Mouse (Mus musculus): Measurements from ENCODE around the gene Nfya. TPM values are rescaled to one million over a fixed set of nuclear protein-coding genes. Genes with fewer than 3 reads are reported as not detected.

Nfya gene
- polyA plus RNA-seq, 1 experiment from 2014 or later = 19.2 TPM

GRCm38 (mm10) chr17:48346231-48346630 is 63.5 kb downstream of the Nfya start, which contains the start of gene Trem2:
Gene Trem2, plus strand, starts transcription at chr17:48346401.
- H3K27me3 ChIP-seq (ENCODE audit: insufficient read depth, poor library complexity, severe bottlenecking) = no peaks in the 10 kb centered on the region
- H3K9me3 ChIP-seq = no peaks in the 10 kb centered on the region
- H3K4me1 ChIP-seq (replicated peaks) = no peaks in the 10 kb centered on the region
- H3K4me3 ChIP-seq = no peak within 1 kb of the TSS
- WGBS = 77% methylated on average over 5 of the region's 5 CpGs
- DNase-seq (ENCODE audit: low spot score) = no peak
- H3K36me3 ChIP-seq = no peaks in the 10 kb centered on the region
- no peak within 1 kb of the TSS for H3K27ac ChIP-seq

- Histone ChIP-seq H3K27ac (no peak overlapping the region), H3K36me3 (no peaks in the 10 kb centered on the region), H3K9me3 (no peaks in the 10 kb centered on the region), H3K27me3 (ENCODE audit: insufficient read depth, poor library complexity, severe bottlenecking) (no peaks in the 10 kb centered on the region), H3K4me1 (replicated peaks) (no peaks in the 10 kb centered on the region), H3K4me3 (no peak overlapping the region)
- DNase-seq (ENCODE audit: low spot score) = no peak
- 84% methylated on average over 4 of the region's 4 CpGs for WGBS
Measured at GRCm38 (mm10) chr17:48345824-48346223, 63.9 kb downstream of the Nfya start.

- no peaks in the 10 kb centered on the region for H3K36me3 ChIP-seq
- H3K4me1 ChIP-seq (replicated peaks) = no peaks in the 10 kb centered on the region
- DNase-seq (ENCODE audit: low spot score) = no peak
- no peaks in the 10 kb centered on the region for H3K9me3 ChIP-seq
- 88% methylated on average over 2 of the region's 2 CpGs for WGBS
- no peak overlapping the region for H3K4me3 ChIP-seq
- no peak overlapping the region for H3K27ac ChIP-seq
- H3K27me3 ChIP-seq (ENCODE audit: insufficient read depth, poor library complexity, severe bottlenecking) = no peaks in the 10 kb centered on the region
Measured at GRCm38 (mm10) chr17:48343065-48343464, 66.6 kb downstream of the Nfya start.

- H3K36me3 ChIP-seq = no peaks in the 10 kb centered on the region
- H3K9me3 ChIP-seq = no peaks in the 10 kb centered on the region
- no peaks in the 10 kb centered on the region for H3K4me1 ChIP-seq (replicated peaks)
- no peak for DNase-seq (ENCODE audit: low spot score)
- H3K4me3 ChIP-seq = no peak overlapping the region
- 87% methylated on average over 3 of the region's 3 CpGs for WGBS
- no peak overlapping the region for H3K27ac ChIP-seq
- no peaks in the 10 kb centered on the region for H3K27me3 ChIP-seq (ENCODE audit: insufficient read depth, poor library complexity, severe bottlenecking)
Measured at GRCm38 (mm10) chr17:48341947-48342346, 67.8 kb downstream of the Nfya start.

GRCm38 (mm10) chr17:48340267-48340666 is 69.4 kb downstream of the Nfya start:
- H3K9me3 ChIP-seq = no peaks in the 10 kb centered on the region
- no peak overlapping the region for H3K4me3 ChIP-seq
- WGBS = 90% methylated on average over 1 of the region's 1 CpGs
- H3K36me3 ChIP-seq = no peaks in the 10 kb centered on the region
- H3K27me3 ChIP-seq (ENCODE audit: insufficient read depth, poor library complexity, severe bottlenecking) = no peaks in the 10 kb centered on the region
- H3K4me1 ChIP-seq (replicated peaks) = no peaks in the 10 kb centered on the region
- H3K27ac ChIP-seq = no peak overlapping the region
- DNase-seq (ENCODE audit: low spot score) = peak; percentile 8

Other genes starting within 250 kb of the Nfya start
- gene A530064D06Rik, start 242.6 kb downstream of the Nfya start, polyA plus RNA-seq (2016; fragmentation: Nextera tagmentation; extraction: Ambion mirVana) = not detected in 2 replicates
- gene Trem1, start 177.1 kb downstream of the Nfya start, polyA plus RNA-seq (2016; fragmentation: Nextera tagmentation; extraction: Ambion mirVana) = 0.06 TPM in 1 of 2 replicates, not detected in the other
- gene Trem3, start 162.1 kb downstream of the Nfya start, polyA plus RNA-seq (2016; fragmentation: Nextera tagmentation; extraction: Ambion mirVana) = not detected in 2 replicates
- not detected in 2 replicates for gene Treml4, start 145.6 kb downstream of the Nfya start, polyA plus RNA-seq (2016; fragmentation: Nextera tagmentation; extraction: Ambion mirVana)
- gene Treml2, start 110.4 kb downstream of the Nfya start, polyA plus RNA-seq (2016; fragmentation: Nextera tagmentation; extraction: Ambion mirVana) = 0.30 and 0.47 TPM in 2 replicates
- 0.10 and 0.15 TPM in 2 replicates for gene B430306N03Rik, start 93.8 kb downstream of the Nfya start, polyA plus RNA-seq (2016; fragmentation: Nextera tagmentation; extraction: Ambion mirVana)
- 1.2 and 3.5 TPM in 2 replicates for gene Trem2, start 63.5 kb downstream of the Nfya start, polyA plus RNA-seq (2016; fragmentation: Nextera tagmentation; extraction: Ambion mirVana)
- gene Treml1, start 50.0 kb downstream of the Nfya start, polyA plus RNA-seq (2016; fragmentation: Nextera tagmentation; extraction: Ambion mirVana) = 1.8 and 2.5 TPM in 2 replicates
- 81.8 and 99.4 TPM in 2 replicates for gene Oard1, start 108 bp upstream of the Nfya start, polyA plus RNA-seq (2016; fragmentation: Nextera tagmentation; extraction: Ambion mirVana)
- 0.98 and 1.4 TPM in 2 replicates for gene Apobec2, start 23.0 kb upstream of the Nfya start, polyA plus RNA-seq (2016; fragmentation: Nextera tagmentation; extraction: Ambion mirVana)
- 0.26 and 0.96 TPM in 2 replicates for gene Tspo2, start 41.6 kb upstream of the Nfya start, polyA plus RNA-seq (2016; fragmentation: Nextera tagmentation; extraction: Ambion mirVana)
- 0.07 and 0.56 TPM in 2 replicates for gene Unc5cl, start 45.0 kb upstream of the Nfya start, polyA plus RNA-seq (2016; fragmentation: Nextera tagmentation; extraction: Ambion mirVana)